Mouse (Mus musculus): ENCODE results near the gene Spint1.

The Spint1 gene

GRCm38 (mm10) chr2:119242548-119242947, 5.4 kb downstream of the Spint1 start:
- no peak for DNase-seq (ENCODE audit: low spot score)

DNA sequence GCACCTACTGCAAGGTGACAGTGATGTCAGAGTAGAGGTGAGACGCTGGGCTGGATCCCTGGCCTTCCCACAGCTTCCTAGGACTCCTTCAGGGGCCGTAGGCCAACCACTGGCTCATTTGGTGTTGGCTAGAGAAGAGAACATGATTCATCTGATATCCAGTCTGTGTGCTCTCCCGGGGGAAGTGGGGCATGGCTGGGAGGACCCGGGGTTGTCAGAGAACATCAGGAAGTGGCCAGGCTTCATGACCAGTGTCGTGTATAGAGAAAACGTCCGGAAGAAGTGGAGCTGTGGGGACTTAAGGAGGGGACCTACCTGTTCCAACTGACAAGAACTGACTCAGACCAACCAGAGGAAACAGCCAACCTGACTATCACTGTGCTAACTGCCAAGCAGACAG, 8.1 kb downstream of the Spint1 start:
- no peak for DNase-seq (ENCODE audit: low spot score)

GRCm38 (mm10) chr2:119247904-119248303, 10.7 kb downstream of the Spint1 start:
- DNase-seq (ENCODE audit: low spot score), result no peak

DNA sequence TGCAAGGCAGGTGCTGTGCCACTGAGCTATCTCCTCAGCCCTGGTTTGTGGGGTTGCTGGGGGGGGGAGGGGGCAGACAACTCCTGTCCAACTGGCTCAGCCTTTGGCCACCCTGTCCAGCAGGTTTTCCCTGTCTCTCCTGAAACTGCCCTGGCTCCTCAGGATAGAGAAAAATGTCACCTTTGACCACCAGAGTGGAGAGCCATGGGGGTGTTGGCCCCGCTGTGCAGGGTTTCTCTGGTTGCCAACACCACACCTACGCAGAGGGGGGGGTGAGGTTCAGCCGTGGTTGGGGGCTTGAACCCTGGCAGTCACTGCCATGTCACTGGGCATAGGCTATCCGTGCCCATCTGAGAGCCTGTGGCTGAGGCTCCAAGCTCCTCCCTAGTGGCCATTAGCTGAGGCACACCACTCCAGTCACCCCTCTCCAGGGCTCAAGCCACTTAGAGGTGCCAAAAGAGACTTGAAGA, 12.5 kb downstream of the Spint1 start:
- peak; percentile 59 for DNase-seq (ENCODE audit: low spot score)

DNA sequence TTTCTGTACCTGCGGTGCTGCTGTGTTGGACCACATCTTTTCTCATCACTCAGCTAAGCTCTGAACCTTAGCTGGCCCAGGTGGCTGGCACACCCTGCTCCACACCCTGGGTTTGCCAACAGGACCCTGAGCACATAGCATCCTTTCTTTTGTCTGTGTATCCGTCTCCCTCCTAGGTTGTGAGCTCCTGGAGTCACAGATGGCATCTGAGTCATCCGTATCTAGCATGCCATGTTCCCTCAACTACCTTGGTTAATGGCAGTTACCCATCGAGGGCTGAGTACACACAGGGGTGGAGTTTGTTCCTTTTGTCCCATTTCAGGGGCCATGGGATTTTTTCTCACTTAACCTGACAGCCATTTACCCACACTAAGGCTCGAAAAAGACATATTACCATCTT, 13.2 kb downstream of the Spint1 start:
- no peak for DNase-seq (ENCODE audit: low spot score)

DNA sequence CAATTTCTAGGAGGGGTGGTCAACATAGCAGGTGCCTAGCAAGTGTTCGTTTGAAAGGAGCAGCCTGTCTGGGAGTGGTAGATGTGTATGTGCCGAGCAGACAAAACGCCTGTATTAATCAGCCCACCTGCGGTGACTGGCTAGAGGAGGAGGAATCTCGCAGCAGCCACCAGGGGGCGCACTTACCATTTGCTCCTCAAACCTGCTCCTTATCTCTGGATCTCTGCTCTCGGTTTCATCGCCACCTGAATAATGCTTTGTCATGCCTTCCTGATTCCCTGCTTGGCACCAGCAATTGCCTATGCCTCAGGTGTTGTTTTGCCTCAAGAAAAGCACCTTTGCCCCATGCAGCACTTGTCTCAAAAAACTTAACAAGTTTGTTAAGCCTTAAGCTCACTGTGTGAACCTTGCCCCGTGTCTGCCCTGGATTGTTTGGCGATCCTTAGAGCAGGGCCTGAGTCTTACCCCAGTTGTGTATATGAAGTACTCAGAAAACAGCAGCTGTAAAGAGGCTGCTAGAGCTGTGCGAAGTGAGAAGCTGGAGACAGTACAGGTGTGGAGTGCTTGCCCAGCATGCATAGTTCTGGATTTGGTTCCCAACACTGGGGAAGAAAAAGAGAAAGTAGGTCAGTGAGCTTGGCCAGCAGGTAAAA, 13.8 kb downstream of the Spint1 start:
- peak; percentile 95 for DNase-seq (ENCODE audit: low spot score)

GRCm38 (mm10) chr2:119254976-119255375, 17.8 kb downstream of the Spint1 start:
- DNase-seq (ENCODE audit: low spot score), result no peak

DNA sequence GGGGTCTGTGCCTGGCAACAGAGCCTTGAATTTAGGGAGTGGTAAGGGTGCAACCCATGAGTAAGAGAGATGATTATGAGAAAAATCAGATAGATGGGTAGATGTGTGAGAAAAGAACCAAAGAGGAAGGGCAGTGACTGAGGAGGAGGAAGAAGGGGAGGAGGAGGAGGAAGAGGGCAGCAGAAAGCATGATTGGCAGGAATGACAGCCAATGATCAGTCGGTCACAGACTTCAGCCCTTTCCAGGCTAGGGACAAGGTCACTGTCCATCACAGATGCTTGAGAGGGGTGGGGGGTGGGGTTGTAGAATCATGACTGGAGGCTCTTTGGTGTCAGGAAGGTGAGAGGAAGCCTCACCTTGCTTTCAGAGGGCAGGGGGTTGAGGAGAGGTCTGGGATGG, 23.4 kb downstream of the Spint1 start:
- DNase-seq (ENCODE audit: low spot score), result no peak

- DNase-seq (ENCODE audit: low spot score), result no peak
Observed at GRCm38 (mm10) chr2:119261326-119261725, 24.2 kb downstream of the Spint1 start.

- peak; percentile 56 for DNase-seq (ENCODE audit: low spot score)
Observed at GRCm38 (mm10) chr2:119262978-119263377, 25.8 kb downstream of the Spint1 start.

GRCm38 (mm10) chr2:119263813-119264212, 26.7 kb downstream of the Spint1 start:
- DNase-seq (ENCODE audit: low spot score), result no peak

- DNase-seq (ENCODE audit: low spot score), result no peak
Observed at GRCm38 (mm10) chr2:119270286-119270642, 33.1 kb downstream of the Spint1 start.

- peak; percentile 71 for DNase-seq (ENCODE audit: low spot score)
Observed at GRCm38 (mm10) chr2:119270643-119271331, 33.6 kb downstream of the Spint1 start, which contains the start of gene Rhov. Gene Rhov (minus strand): TSS chr2:119271272.

GRCm38 (mm10) chr2:119274126-119274525, 37.0 kb downstream of the Spint1 start:
- DNase-seq (ENCODE audit: low spot score), result no peak

GRCm38 (mm10) chr2:119276926-119277325, 39.8 kb downstream of the Spint1 start:
- DNase-seq (ENCODE audit: low spot score), result no peak

DNA sequence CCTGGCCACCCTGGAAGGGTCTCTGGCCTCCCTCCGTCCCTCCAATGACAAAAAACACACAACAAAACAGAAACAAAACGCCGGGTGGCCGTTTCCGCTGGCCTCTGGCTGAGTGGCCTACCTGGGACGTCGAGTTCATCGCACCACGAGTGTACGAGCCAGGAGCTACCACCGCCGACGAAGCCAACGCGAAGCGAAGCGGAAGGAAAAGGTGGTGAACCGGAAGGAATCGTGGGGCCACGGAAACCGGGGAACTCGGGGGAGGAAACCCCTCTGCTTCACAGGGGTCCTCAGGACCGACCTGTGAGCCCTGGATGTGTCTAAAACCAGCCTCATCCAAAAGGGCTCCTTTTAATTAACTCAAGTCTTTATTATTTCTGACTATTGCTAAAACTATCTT, 40.6 kb downstream of the Spint1 start:
- no peak for DNase-seq (ENCODE audit: low spot score)

GRCm38 (mm10) chr2:119281899-119282565, 44.9 kb downstream of the Spint1 start:
- no peak for DNase-seq (ENCODE audit: low spot score)

DNA sequence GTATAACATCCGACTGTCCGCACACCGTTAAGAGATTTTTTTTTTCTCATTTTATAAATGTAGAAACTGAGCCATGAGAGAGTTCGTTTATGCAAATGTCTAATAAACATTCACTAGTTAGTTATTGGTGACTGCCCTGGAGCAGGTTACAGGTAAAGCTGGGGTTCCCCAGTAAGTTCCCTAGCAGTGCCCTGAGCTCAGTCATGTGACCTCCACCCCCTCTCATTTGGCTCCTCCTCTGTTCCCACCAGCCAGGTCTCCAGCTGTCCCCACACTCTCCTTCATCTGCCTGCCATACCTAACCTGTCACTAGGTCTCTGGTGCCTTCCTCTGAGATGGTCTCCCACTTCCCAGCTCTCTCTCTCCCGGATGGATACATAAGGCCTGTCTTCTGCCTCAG, 50.2 kb downstream of the Spint1 start:
- DNase-seq (ENCODE audit: low spot score), result no peak

DNA sequence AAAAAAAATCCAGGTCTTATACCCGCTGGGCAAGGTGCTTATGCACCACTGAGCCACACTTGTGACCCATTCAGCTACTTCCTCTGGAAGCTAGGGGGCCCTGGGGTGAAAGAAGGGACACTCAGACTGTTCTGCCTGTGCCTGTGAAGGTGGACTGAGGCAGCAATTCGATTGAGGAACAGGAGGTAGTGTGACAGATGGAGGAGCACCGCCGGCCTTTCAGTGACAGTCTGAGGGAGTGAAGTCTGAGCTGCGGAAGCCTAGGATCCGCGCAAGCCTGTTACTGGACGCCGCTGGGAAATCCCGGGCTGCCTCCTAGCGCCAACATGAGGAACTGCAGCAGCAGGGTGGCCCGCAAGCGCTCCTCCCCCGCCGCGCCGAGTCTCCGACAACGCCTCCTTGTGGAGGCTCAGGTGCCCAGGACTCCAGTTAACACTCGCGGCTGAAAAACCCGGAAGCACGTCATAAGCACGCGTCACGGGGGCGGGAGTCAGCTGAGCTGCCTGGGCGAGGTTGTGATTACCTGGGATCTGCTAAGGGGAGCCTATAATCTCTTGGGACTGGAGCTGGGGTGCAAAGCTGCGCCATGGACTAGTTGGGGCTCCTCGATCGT, 51.2 kb downstream of the Spint1 start, which contains the start of gene Vps18:
Gene Vps18, plus strand, starts transcription at position 471 of the 613 bp plus-strand sequence.
- peak; percentile 97 for DNase-seq (ENCODE audit: low spot score)

GRCm38 (mm10) chr2:119289014-119289416, 51.9 kb downstream of the Spint1 start:
- DNase-seq (ENCODE audit: low spot score), result no peak

DNA sequence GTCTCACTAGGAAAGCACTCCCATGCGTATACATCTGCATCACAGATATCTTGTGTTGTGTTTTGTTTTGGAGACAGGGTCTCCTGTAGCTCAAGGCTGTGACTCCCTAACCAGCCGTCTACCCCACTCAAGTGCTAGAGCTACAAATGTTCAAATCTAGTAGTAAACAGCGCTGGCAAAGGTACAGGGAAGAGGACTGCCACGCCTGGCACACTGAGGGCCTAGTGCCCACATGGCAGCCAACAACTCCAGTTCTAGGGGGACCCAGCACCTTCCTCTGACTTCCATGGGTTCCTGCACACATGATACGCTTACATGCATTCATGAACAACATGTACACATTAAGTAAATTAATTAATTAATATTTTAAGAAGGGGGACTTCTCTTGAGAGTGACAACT, 55.1 kb downstream of the Spint1 start:
- no peak for DNase-seq (ENCODE audit: low spot score)

DNA sequence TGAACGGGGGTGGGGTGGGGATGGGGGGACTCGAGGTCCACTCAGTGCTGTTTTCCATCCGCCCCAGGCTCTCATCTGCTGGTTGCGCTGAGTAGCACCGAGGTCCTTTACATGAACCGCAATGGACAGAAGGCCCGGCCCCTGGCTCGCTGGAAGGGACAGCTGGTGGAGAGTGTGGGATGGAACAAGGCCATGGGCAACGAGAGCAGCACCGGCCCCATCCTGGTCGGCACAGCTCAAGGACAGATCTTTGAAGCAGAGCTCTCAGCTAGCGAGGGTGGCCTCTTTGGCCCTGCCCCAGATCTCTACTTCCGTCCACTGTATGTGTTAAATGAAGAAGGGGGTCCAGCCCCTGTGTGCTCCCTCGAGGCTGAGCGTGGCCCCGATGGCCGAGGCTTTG, 55.7 kb downstream of the Spint1 start:
- DNase-seq (ENCODE audit: low spot score), result no peak

DNA sequence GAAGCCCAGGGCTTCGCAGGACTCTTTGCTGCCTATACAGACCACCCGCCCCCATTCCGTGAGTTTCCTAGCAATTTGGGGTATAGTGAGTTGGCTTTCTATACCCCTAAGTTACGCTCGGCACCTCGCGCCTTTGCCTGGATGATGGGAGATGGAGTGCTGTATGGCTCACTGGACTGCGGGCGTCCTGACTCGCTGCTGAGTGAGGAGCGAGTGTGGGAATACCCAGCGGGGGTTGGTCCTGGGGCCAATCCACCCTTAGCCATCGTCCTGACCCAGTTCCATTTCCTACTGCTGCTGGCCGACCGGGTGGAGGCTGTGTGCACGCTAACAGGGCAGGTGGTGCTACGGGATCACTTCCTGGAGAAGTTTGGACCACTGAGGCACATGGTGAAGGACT, 56.1 kb downstream of the Spint1 start:
- DNase-seq (ENCODE audit: low spot score), result no peak

Measured in urinary bladder, postnatal 25 days (tissue).